Mouse (Mus musculus) heart, adult 2 months (tissue): Measurements from ENCODE around the gene Ascc1.

Source experiments
- CTCF ChIP-seq: fragments of 200-600 bp; IDR thresholded peaks from 2 replicates; pipeline ENCODE4 v1.8.1; 2022; ENCODE audit warnings: antibody characterized with exemption, mild to moderate bottlenecking, moderate library complexity
- POLR2A ChIP-seq: fragments of 200-500 bp; IDR thresholded peaks from 2 replicates; pipeline ENCODE4 v1.6.1; 2011; ENCODE audit warnings: mild to moderate bottlenecking, low read depth, low read length, control low read depth; ENCODE audit not compliant: insufficient read depth

DNA sequence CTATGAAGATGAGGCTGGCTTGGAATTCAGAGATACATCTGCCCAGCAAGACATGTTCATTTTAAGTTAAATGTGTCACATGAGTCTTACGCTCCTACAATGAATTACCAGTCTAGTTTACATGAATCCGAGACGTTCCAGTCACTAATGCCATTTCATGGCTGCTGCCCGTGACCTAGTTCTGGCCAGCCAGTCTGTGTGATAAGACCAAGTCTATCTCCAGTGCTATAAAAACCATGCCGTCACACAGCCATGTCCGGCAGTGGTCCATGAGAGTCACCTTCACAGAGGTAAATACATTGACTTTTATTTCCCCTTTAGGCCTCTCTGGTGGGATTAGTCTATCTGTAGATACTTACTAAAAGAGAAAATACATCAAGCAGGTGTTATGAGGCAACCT lies 6.7 kb upstream of the Ascc1 start:
- no peak for TF ChIP-seq POLR2A
- no peak for TF ChIP-seq CTCF
